ENCODE assay signal across 8 mouse cellular contexts in the genomic region with DNA sequence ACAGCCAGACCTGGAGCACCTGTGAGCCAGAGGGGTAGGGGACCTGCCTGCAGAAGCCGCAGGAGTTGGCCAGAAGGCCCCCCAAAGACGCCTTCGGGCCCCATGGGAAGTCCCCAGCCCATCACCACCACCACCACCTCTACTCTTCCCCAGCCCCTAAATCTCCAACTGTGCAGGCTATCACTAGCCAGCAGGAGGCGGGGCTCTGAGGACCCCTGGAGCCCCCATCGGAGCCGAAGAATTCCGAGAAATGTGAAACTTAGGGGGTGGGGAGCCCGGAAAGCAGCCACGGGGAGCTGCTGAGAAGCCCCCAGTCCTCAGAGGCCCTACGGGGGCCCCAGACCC. TPM values are rescaled to one million over a fixed set of nuclear protein-coding genes. Genes with fewer than 3 reads are reported as not detected.
DNase-seq lines count a peak whose midpoint lies in the region; ATAC-seq and TF ChIP-seq lines count a peak whose summit lies in the region.

No protein-coding gene starts in this region.

- H3K4me3 ChIP-seq in neural tube, embryonic 11.5 days (ENCODE audit: low read depth, low read length), result peak overlapping the region; percentile 30
- H3K4me3 ChIP-seq in limb, embryonic 13.5 days, result peak overlapping the region; percentile 52
- H3K4me3 ChIP-seq in small intestine, adult 2 months (ENCODE audit: low read depth, low read length), result peak overlapping the region; percentile 27

- no peaks in the 10 kb centered on the region for H3K9me3 ChIP-seq in neural tube, embryonic 11.5 days (ENCODE audit: control insufficient read depth, low read length)
- no peaks in the 10 kb centered on the region for H3K9me3 ChIP-seq in limb, embryonic 13.5 days

- TF ChIP-seq POLR2A in small intestine, adult 2 months (IDR thresholded peaks at IDR 0.05; ENCODE audit: low read depth, low read length), result no peak

- no peaks in the 10 kb centered on the region for H3K36me3 ChIP-seq in neural tube, embryonic 11.5 days (ENCODE audit: control insufficient read depth, insufficient read depth, low read length)
- no peaks in the 10 kb centered on the region for H3K36me3 ChIP-seq in limb, embryonic 13.5 days
- H3K36me3 ChIP-seq in small intestine, adult 2 months (ENCODE audit: control insufficient read depth, insufficient read depth, low read length), result no peaks in the 10 kb centered on the region

- peak overlapping the region; percentile 69 for H3K4me2 ChIP-seq in neural tube, embryonic 11.5 days (ENCODE audit: low read depth)
- H3K4me2 ChIP-seq in limb, embryonic 13.5 days (replicated peaks), result peak overlapping the region; percentile 96

- TF ChIP-seq CTCF in small intestine, adult 2 months (IDR thresholded peaks at IDR 0.05; ENCODE audit: extremely low read depth, insufficient read length, insufficient replicate concordance, low read depth, low read length), result no peak

- peak overlapping the region; percentile 30; the same call in 1 of the 2 replicates for H3K9ac ChIP-seq in neural tube, embryonic 11.5 days (ENCODE audit: low read length)
- peak overlapping the region; percentile 69 for H3K9ac ChIP-seq in limb, embryonic 13.5 days

- under 1% methylated on average over 10 of the region's 10 CpGs for WGBS in neural tube, embryonic 11.5 days
- 2% methylated on average over 10 of the region's 10 CpGs for WGBS in limb, embryonic 13.5 days
- WGBS in small intestine, adult 2 months, result 26% methylated on average over 10 of the region's 10 CpGs

- DNase-seq in embryo, embryonic 10.5 days (ENCODE audit: low spot score), result peak; percentile 54
- no peak for DNase-seq in embryo, embryonic 9.5 days (ENCODE audit: extremely low spot score)
- no peak for DNase-seq in neural tube, embryonic 11.5 days (ENCODE audit: low spot score)
- DNase-seq in neural tube, embryonic 10.5 days (ENCODE audit: extremely low spot score, low spot score), result no peak
- DNase-seq in urinary bladder, postnatal 36 days (ENCODE audit: low spot score in 2 of 2), result no peak

- no peak overlapping the region for H3K27ac ChIP-seq in neural tube, embryonic 11.5 days (ENCODE audit: low read depth, low read length)
- H3K27ac ChIP-seq in limb, embryonic 13.5 days, result no peak overlapping the region
- H3K27ac ChIP-seq in small intestine, adult 2 months (ENCODE audit: insufficient read depth, low read depth, low read length), result no peak overlapping the region

- peaks cover 3% of the 10 kb centered on the region; the same call in 1 of the 2 replicates for H3K4me1 ChIP-seq in neural tube, embryonic 11.5 days (ENCODE audit: control insufficient read depth, insufficient read depth, low read length)
- peaks cover 17% of the 10 kb centered on the region for H3K4me1 ChIP-seq in limb, embryonic 13.5 days
- H3K4me1 ChIP-seq in small intestine, adult 2 months (ENCODE audit: control insufficient read depth, insufficient read depth, insufficient read length, low read length), result peaks cover 7% of the 10 kb centered on the region

- ATAC-seq in neural tube, embryonic 11.5 days (ENCODE audit: insufficient read depth, low FRiP score, low TSS enrichment), result no peak
- peak; percentile 59; the same call in 1 of the 2 replicates for ATAC-seq in limb, embryonic 13.5 days (ENCODE audit: low FRiP score, low read depth)
- ATAC-seq in cerebellum, adult (ENCODE audit: insufficient number of reproducible peaks, low FRiP score, low TSS enrichment), result no peak

- peaks cover 17% of the 10 kb centered on the region for H3K27me3 ChIP-seq in neural tube, embryonic 11.5 days (ENCODE audit: control insufficient read depth, insufficient read depth, low read length)
- H3K27me3 ChIP-seq in limb, embryonic 13.5 days, result peaks cover 63% of the 10 kb centered on the region
- H3K27me3 ChIP-seq in small intestine, adult 2 months (ENCODE audit: control insufficient read depth, insufficient read depth, low read length), result peaks cover 5% of the 10 kb centered on the region

RNA-seq across cellular contexts. Expression of gene Slc35f6, which starts 24.9 kb away (rescaled TPM):
- polyA plus RNA-seq in neural tube, embryonic 11.5 days (2014; fragmentation: Nextera tagmentation; extraction: Ambion mirVana), result 27.3 and 28.7 TPM in 2 replicates
- polyA plus RNA-seq in limb, embryonic 13.5 days (2015; fragmentation: Nextera tagmentation; extraction: Ambion mirVana), result 27.4 and 27.5 TPM in 2 replicates
- polyA plus RNA-seq in small intestine, adult 2 months (2012; rRNA removed), result 48.2 and 80.2 TPM in 2 replicates

RNA-seq across cellular contexts. Expression of gene Kcnk3, which starts 34.8 kb away (rescaled TPM):
- 0.59 and 0.92 TPM in 2 replicates for polyA plus RNA-seq in neural tube, embryonic 11.5 days (2014; fragmentation: Nextera tagmentation; extraction: Ambion mirVana)
- 0.49 and 0.66 TPM in 2 replicates for polyA plus RNA-seq in limb, embryonic 13.5 days (2015; fragmentation: Nextera tagmentation; extraction: Ambion mirVana)
- polyA plus RNA-seq in small intestine, adult 2 months (2012; rRNA removed), result 13.1 and 15.9 TPM in 2 replicates

RNA-seq across cellular contexts. Expression of gene Cenpa, which starts 43.8 kb away (rescaled TPM):
- 335 and 359 TPM in 2 replicates for polyA plus RNA-seq in neural tube, embryonic 11.5 days (2014; fragmentation: Nextera tagmentation; extraction: Ambion mirVana)
- 315 and 317 TPM in 2 replicates for polyA plus RNA-seq in limb, embryonic 13.5 days (2015; fragmentation: Nextera tagmentation; extraction: Ambion mirVana)
- polyA plus RNA-seq in small intestine, adult 2 months (2012; rRNA removed), result 17.8 and 33.0 TPM in 2 replicates
